Mouse (Mus musculus): ENCODE measurements around the gene Immp2l. TPM values are rescaled to one million over a fixed set of nuclear protein-coding genes. Genes with fewer than 3 reads are reported as not detected.

Gene Immp2l
- polyA plus RNA-seq, 1 experiment from 2014 or later = 6.3 TPM

- Histone ChIP-seq H3K4me1 (ENCODE audit: control insufficient read depth, insufficient read depth, low read length) (0 out of 2 replicates have a peak, but pooled peaks cover 3% of the 10 kb centered on the region), H3K9me3 (replicated peaks; ENCODE audit: control insufficient read depth, low read length) (no peaks in the 10 kb centered on the region), H3K4me2 (ENCODE audit: low read length) (no peak overlapping the region), H3K4me3 (ENCODE audit: low read depth, low read length) (no peak overlapping the region), H3K27me3 (replicated peaks; ENCODE audit: control insufficient read depth, insufficient read depth, low read length) (no peaks in the 10 kb centered on the region), H3K9ac (ENCODE audit: low read length) (no peak overlapping the region), H3K36me3 (ENCODE audit: control insufficient read depth, insufficient read depth, low read length) (no peaks in the 10 kb centered on the region), H3K27ac (ENCODE audit: low read depth, low read length) (no peak overlapping the region)
- peak; percentile 32; the same call in 1 of the 2 replicates for ATAC-seq
- 19% methylated on average over 5 of the region's 5 CpGs for WGBS
- peak; percentile 46 for DNase-seq (ENCODE audit: low spot score)
Measured at GRCm38 (mm10) chr12:41427464-41427863, 403.6 kb downstream of the Immp2l start.

GRCm38 (mm10) chr12:41428806-41429205, 404.9 kb downstream of the Immp2l start:
- Histone ChIP-seq H3K9me3 (replicated peaks; ENCODE audit: control insufficient read depth, low read length) (no peaks in the 10 kb centered on the region), H3K27me3 (replicated peaks; ENCODE audit: control insufficient read depth, insufficient read depth, low read length) (no peaks in the 10 kb centered on the region), H3K27ac (ENCODE audit: low read depth, low read length) (no peak overlapping the region), H3K4me3 (ENCODE audit: low read depth, low read length) (no peak overlapping the region), H3K36me3 (ENCODE audit: control insufficient read depth, insufficient read depth, low read length) (no peaks in the 10 kb centered on the region), H3K4me1 (ENCODE audit: control insufficient read depth, insufficient read depth, low read length) (0 out of 2 replicates have a peak, but pooled peaks cover 3% of the 10 kb centered on the region), H3K4me2 (ENCODE audit: low read length) (no peak overlapping the region), H3K9ac (ENCODE audit: low read length) (no peak overlapping the region)
- DNase-seq (ENCODE audit: low spot score) (no peak), ATAC-seq (no peak)

DNA sequence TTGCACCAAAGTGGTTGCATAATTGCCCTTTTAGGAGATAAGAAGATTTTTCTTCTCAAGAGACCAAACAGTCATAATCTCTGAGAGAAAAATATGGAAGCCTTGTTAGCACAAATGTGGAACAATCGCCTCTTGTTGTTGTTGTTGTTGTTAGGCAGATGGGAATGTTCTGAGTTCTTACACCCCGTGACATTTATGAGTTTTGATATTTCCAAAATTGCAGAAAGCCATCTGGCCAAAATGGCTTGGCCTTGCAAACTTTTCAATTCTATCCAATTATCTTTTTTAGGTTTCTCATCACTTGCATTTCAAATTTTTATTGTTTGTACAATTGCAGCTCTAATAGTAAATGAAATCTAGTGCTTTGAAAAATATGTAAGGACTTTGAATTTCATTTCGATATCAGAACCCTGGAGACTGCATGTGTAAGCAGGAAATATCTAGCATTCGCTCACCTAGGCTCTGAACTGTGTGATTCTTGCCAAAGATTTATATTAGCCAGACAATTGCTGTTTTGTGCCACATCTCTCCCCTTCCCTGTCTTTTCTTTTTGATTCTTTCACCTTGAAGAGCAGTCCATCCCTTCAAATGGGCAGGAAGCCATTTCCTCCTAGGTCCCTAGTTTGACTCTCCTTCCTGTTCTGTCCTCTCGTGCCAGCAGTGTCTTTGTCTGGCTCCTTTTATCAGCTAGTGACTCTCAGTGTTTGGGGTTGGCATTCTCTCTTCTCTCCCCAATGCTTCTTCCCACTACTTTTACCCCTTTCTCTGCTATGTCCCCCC, 412.5 kb downstream of the Immp2l start:
- no peak overlapping the region for H3K27ac ChIP-seq (ENCODE audit: low read depth, low read length)

DNA sequence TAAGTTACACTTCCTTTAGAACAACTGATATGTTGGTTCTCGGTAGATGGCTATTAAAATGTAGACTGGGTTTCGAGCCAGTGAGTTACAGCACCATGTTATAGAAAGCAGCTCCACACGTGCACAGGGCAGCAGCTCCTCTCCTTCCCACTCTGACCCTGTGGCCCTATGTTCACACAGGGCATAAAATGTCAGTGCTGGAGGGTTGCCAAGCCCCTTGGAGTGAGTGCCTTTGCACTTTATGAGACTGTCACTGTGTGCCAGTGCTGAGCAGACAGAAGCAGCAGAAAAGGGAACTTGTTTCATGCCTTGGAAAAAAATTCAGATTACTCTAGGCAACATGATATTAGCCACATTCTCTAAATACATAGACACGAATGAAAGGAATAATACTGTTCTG, 414.6 kb downstream of the Immp2l start:
- peak; percentile 55; the same call in 1 of the 2 replicates for ATAC-seq
- H3K4me3 ChIP-seq (ENCODE audit: low read depth, low read length) = no peak overlapping the region
- WGBS = 59% methylated on average over 4 of the region's 4 CpGs
- no peak overlapping the region for H3K4me2 ChIP-seq (ENCODE audit: low read length)
- no peaks in the 10 kb centered on the region for H3K9me3 ChIP-seq (replicated peaks; ENCODE audit: control insufficient read depth, low read length)
- H3K36me3 ChIP-seq (ENCODE audit: control insufficient read depth, insufficient read depth, low read length) = no peaks in the 10 kb centered on the region
- 0 out of 2 replicates have a peak, but pooled peaks cover 3% of the 10 kb centered on the region for H3K4me1 ChIP-seq (ENCODE audit: control insufficient read depth, insufficient read depth, low read length)
- no peaks in the 10 kb centered on the region for H3K27me3 ChIP-seq (replicated peaks; ENCODE audit: control insufficient read depth, insufficient read depth, low read length)
- H3K27ac ChIP-seq (ENCODE audit: low read depth, low read length) = no peak overlapping the region
- DNase-seq (ENCODE audit: low spot score) = peak; percentile 44
- no peak overlapping the region for H3K9ac ChIP-seq (ENCODE audit: low read length)

More for the DNA sequence above, 412.5 kb downstream of the Immp2l start:
- Histone ChIP-seq H3K36me3 (ENCODE audit: control insufficient read depth, insufficient read depth, low read length) (no peaks in the 10 kb centered on the region), H3K4me2 (ENCODE audit: low read length) (no peak overlapping the region), H3K4me1 (ENCODE audit: control insufficient read depth, insufficient read depth, low read length) (0 out of 2 replicates have a peak, but pooled peaks cover 3% of the 10 kb centered on the region), H3K9ac (ENCODE audit: low read length) (no peak overlapping the region), H3K4me3 (ENCODE audit: low read depth, low read length) (no peak overlapping the region), H3K27me3 (replicated peaks; ENCODE audit: control insufficient read depth, insufficient read depth, low read length) (no peaks in the 10 kb centered on the region), H3K9me3 (replicated peaks; ENCODE audit: control insufficient read depth, low read length) (no peaks in the 10 kb centered on the region)
- DNase-seq (ENCODE audit: low spot score) = no peak
- ATAC-seq = no peak
- 69% methylated on average over 5 of the region's 5 CpGs for WGBS

DNA sequence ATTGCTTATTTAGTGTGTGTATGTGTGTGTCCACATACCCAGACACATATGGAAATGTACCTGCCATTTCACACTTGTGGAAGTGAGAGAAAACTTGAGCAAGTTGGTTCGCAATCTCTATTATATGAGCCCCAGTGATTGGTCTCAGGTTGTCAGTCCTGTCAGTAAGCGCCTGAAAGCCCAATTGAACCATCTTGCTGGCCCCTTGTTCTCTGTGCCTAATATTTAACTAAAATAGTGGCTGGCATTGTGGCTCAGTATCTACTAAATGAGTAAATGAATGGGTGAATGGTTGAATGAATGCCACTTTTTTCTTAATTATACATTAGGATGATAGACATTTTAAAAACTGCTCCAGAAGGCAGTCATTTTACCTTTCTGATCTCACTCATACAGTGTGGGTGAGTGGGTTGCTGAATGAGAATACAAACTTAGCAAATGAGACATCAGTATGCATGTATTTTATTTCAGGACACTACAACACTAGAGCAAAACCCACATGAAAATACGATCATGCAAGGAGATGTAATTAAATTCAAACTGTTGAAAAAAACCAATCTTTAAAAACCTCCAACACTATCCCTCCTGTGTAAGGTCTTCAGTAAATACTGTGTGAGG, 444.6 kb downstream of the Immp2l start:
- no peaks in the 10 kb centered on the region for H3K27me3 ChIP-seq (replicated peaks; ENCODE audit: control insufficient read depth, insufficient read depth, low read length)
- H3K4me2 ChIP-seq (ENCODE audit: low read length) = no peak overlapping the region
- peaks cover 16% of the 10 kb centered on the region for H3K4me1 ChIP-seq (ENCODE audit: control insufficient read depth, insufficient read depth, low read length)
- no peaks in the 10 kb centered on the region for H3K36me3 ChIP-seq (ENCODE audit: control insufficient read depth, insufficient read depth, low read length)
- no peaks in the 10 kb centered on the region for H3K9me3 ChIP-seq (replicated peaks; ENCODE audit: control insufficient read depth, low read length)
- H3K4me3 ChIP-seq (ENCODE audit: low read depth, low read length) = no peak overlapping the region
- ATAC-seq (peak; percentile 63; the same call in 1 of the 2 replicates), DNase-seq (ENCODE audit: low spot score) (peak; percentile 33)
- H3K27ac ChIP-seq (ENCODE audit: low read depth, low read length) = no peak overlapping the region
- H3K9ac ChIP-seq (ENCODE audit: low read length) = no peak overlapping the region
- 66% methylated on average over 3 of the region's 3 CpGs for WGBS

GRCm38 (mm10) chr12:41469096-41469801, 445.4 kb downstream of the Immp2l start:
- Histone ChIP-seq H3K9ac (ENCODE audit: low read length) (no peak overlapping the region), H3K27ac (ENCODE audit: low read depth, low read length) (no peak overlapping the region), H3K9me3 (replicated peaks; ENCODE audit: control insufficient read depth, low read length) (no peaks in the 10 kb centered on the region), H3K4me2 (ENCODE audit: low read length) (no peak overlapping the region), H3K27me3 (replicated peaks; ENCODE audit: control insufficient read depth, insufficient read depth, low read length) (no peaks in the 10 kb centered on the region), H3K36me3 (ENCODE audit: control insufficient read depth, insufficient read depth, low read length) (no peaks in the 10 kb centered on the region), H3K4me1 (ENCODE audit: control insufficient read depth, insufficient read depth, low read length) (peaks cover 16% of the 10 kb centered on the region), H3K4me3 (ENCODE audit: low read depth, low read length) (no peak overlapping the region)
- DNase-seq (ENCODE audit: low spot score) = peak; percentile 29
- peak; percentile 75 for ATAC-seq
- whole genome bisulfite sequencing = 18% methylated on average over 6 of the region's 6 CpGs

DNA sequence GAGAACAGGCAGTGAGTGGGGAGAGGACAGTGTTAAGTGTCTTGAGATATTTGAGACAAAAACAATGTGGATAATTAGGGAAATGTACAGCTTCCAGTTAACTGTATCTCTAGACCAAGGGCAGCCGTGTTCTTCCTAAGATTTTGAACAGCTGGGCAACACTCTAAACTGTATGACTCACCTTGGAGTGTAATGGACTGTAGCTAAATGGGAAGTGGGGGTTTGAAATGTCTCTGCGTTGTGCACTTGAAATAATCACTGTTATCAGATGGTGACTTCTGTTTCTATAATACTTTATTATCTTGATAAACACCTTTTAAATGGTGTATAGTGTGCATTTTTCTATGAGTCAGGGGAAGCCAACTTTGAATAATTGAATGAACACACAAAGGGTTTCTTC, 457.6 kb downstream of the Immp2l start:
- Histone ChIP-seq H3K9me3 (replicated peaks; ENCODE audit: control insufficient read depth, low read length) (no peaks in the 10 kb centered on the region), H3K27me3 (replicated peaks; ENCODE audit: control insufficient read depth, insufficient read depth, low read length) (no peaks in the 10 kb centered on the region), H3K4me1 (ENCODE audit: control insufficient read depth, insufficient read depth, low read length) (peaks cover 10% of the 10 kb centered on the region; the same call in 1 of the 2 replicates), H3K9ac (ENCODE audit: low read length) (no peak overlapping the region), H3K4me2 (ENCODE audit: low read length) (no peak overlapping the region; the same call in 1 of the 2 replicates), H3K4me3 (ENCODE audit: low read depth, low read length) (no peak overlapping the region), H3K36me3 (ENCODE audit: control insufficient read depth, insufficient read depth, low read length) (no peaks in the 10 kb centered on the region), H3K27ac (ENCODE audit: low read depth, low read length) (no peak overlapping the region)
- 77% methylated on average over 2 of the region's 2 CpGs for WGBS
- ATAC-seq (no peak), DNase-seq (ENCODE audit: low spot score) (no peak)

- Histone ChIP-seq H3K9ac (ENCODE audit: low read length) (peak overlapping the region; percentile 71), H3K4me2 (ENCODE audit: low read length) (peak overlapping the region; percentile 56), H3K9me3 (replicated peaks; ENCODE audit: control insufficient read depth, low read length) (no peaks in the 10 kb centered on the region), H3K36me3 (ENCODE audit: control insufficient read depth, insufficient read depth, low read length) (no peaks in the 10 kb centered on the region), H3K27me3 (replicated peaks; ENCODE audit: control insufficient read depth, insufficient read depth, low read length) (no peaks in the 10 kb centered on the region), H3K27ac (ENCODE audit: low read depth, low read length) (peak overlapping the region; percentile 78), H3K4me1 (ENCODE audit: control insufficient read depth, insufficient read depth, low read length) (peaks cover 10% of the 10 kb centered on the region; the same call in 1 of the 2 replicates), H3K4me3 (ENCODE audit: low read depth, low read length) (peak overlapping the region; percentile 45)
- 87% methylated on average over 5 of the region's 5 CpGs for WGBS
- DNase-seq (ENCODE audit: low spot score) (no peak), ATAC-seq (no peak)
Measured at GRCm38 (mm10) chr12:41483091-41483592, 459.3 kb downstream of the Immp2l start.

Data from forebrain, embryonic 14.5 days (tissue).